Mouse (Mus musculus) adipose tissue, adult 10 weeks (tissue): ENCODE measurements around the gene Kdelr1. TPM values are rescaled to one million over a fixed set of nuclear protein-coding genes. Genes with fewer than 3 reads are reported as not detected.

ENCODE experiments used
- polyA plus RNA-seq: library from polyadenylated mRNA; stranded (reverse); fragments of 350-450 nt; fragmentation: Illumina TruSeq; extraction: RNeasy Lipid Tissue Mini Kit (QIAGEN cat#74804); gene quantifications from one replicate; pipeline ENCODE4 v1.2.3, GENCODE M21; 2014; ENCODE audit warnings: low read depth, low replicate concordance

The Kdelr1 gene
- polyA plus RNA-seq: 162 TPM

GRCm38 (mm10) chr7:45872624-45873023, at the start of gene Kdelr1:
Kdelr1 (plus strand) TSS chr7:45872772.

GRCm38 (mm10) chr7:45824598-45824997, 48.0 kb upstream of the Kdelr1 start, which contains the start of gene Kcnj14:
Kcnj14 (minus strand) TSS chr7:45824782.

GRCm38 (mm10) chr7:45830427-45831127, 42.0 kb upstream of the Kdelr1 start, which contains the start of gene Grwd1:
Grwd1 (minus strand) TSS chr7:45830944.

GRCm38 (mm10) chr7:45878278-45878677, 5.7 kb downstream of the Kdelr1 start, which contains the start of gene Grin2d:
Grin2d (minus strand) TSS chr7:45878378.

GRCm38 (mm10) chr7:45896517-45897257, 24.1 kb downstream of the Kdelr1 start, which contains the start of the genes Syngr4 and Tmem143:
Syngr4 (minus strand) TSS chr7:45896714.
Tmem143 (plus strand) TSS chr7:45896941.

GRCm38 (mm10) chr7:45921242-45921621, 48.7 kb downstream of the Kdelr1 start, which contains the start of gene Emp3:
Emp3 (minus strand) TSS chr7:45921404.

GRCm38 (mm10) chr7:45923762-45924428, 51.3 kb downstream of the Kdelr1 start, which contains the start of gene Ccdc114:
Ccdc114 (plus strand) TSS chr7:45924072.

Other genes starting within 250 kb of the Kdelr1 start
- 11.0 TPM for gene Rasip1, start 245.3 kb upstream of the Kdelr1 start, polyA plus RNA-seq
- gene Mamstr, start 232.8 kb upstream of the Kdelr1 start, polyA plus RNA-seq: 4.0 TPM
- gene Fut2, start 206.4 kb upstream of the Kdelr1 start, polyA plus RNA-seq: 2.3 TPM
- 0.78 TPM for gene Ntn5, start 188.8 kb upstream of the Kdelr1 start, polyA plus RNA-seq
- gene Sec1, start 178.4 kb upstream of the Kdelr1 start, polyA plus RNA-seq: 1.8 TPM
- 5.3 TPM for gene Car11, start 172.9 kb upstream of the Kdelr1 start, polyA plus RNA-seq
- gene Dbp, start 167.7 kb upstream of the Kdelr1 start, polyA plus RNA-seq: 19.7 TPM
- gene Rpl18, start 157.3 kb upstream of the Kdelr1 start, polyA plus RNA-seq: 966 TPM
- 31.4 TPM for gene Sphk2, start 154.8 kb upstream of the Kdelr1 start, polyA plus RNA-seq
- gene Fam83e, start 151.6 kb upstream of the Kdelr1 start, polyA plus RNA-seq: 3.7 TPM
- gene Spaca4, start 147.0 kb upstream of the Kdelr1 start, polyA plus RNA-seq: 2.2 TPM
- gene Lmtk3, start 89.0 kb upstream of the Kdelr1 start, polyA plus RNA-seq: 0.96 TPM
- gene Sult2b1, start 88.1 kb upstream of the Kdelr1 start, polyA plus RNA-seq: 22.0 TPM
- 73.8 TPM for gene Cyth2, start 58.2 kb upstream of the Kdelr1 start, polyA plus RNA-seq
- 0.74 TPM for gene Kcnj14, start 48.0 kb upstream of the Kdelr1 start, polyA plus RNA-seq
- 11.0 TPM for gene Grwd1, start 41.8 kb upstream of the Kdelr1 start, polyA plus RNA-seq
- gene Grin2d, start 5.6 kb downstream of the Kdelr1 start, polyA plus RNA-seq: 1.2 TPM
- 7.2 TPM for gene Syngr4, start 23.9 kb downstream of the Kdelr1 start, polyA plus RNA-seq
- 31.6 TPM for gene Tmem143, start 24.2 kb downstream of the Kdelr1 start, polyA plus RNA-seq
- gene Emp3, start 48.6 kb downstream of the Kdelr1 start, polyA plus RNA-seq: 65.2 TPM
- 8.4 TPM for gene Ccdc114, start 51.3 kb downstream of the Kdelr1 start, polyA plus RNA-seq
- 0.09 TPM for gene Abcc6, start 157.5 kb downstream of the Kdelr1 start, polyA plus RNA-seq
- gene Nomo1, start 160.9 kb downstream of the Kdelr1 start, polyA plus RNA-seq: 44.8 TPM
- gene Kcnj11, start 228.0 kb downstream of the Kdelr1 start, polyA plus RNA-seq: 8.1 TPM